ENCODE assay signal across 7 mouse cellular contexts in genomic region chr5:66996886-66997599, GRCm38 (mm10).
DNase-seq lines count a peak whose midpoint lies in the region; ATAC-seq and TF ChIP-seq lines count a peak whose summit lies in the region.

No protein-coding gene starts in this region.

- H3K27me3 ChIP-seq in intestine, postnatal 0 days (replicated peaks; ENCODE audit: control insufficient read depth, insufficient read depth, low read length), result peaks cover 7% of the 10 kb centered on the region; the same call in 1 of the 2 replicates
- H3K27me3 ChIP-seq in midbrain, embryonic 11.5 days (ENCODE audit: control insufficient read depth, insufficient read depth, low read length), result no peaks in the 10 kb centered on the region
- H3K27me3 ChIP-seq in stomach, embryonic 14.5 days (ENCODE audit: control insufficient read depth, insufficient read depth, low read length), result no peaks in the 10 kb centered on the region

- peak; percentile 90 for TF ChIP-seq CTCF in intestine, postnatal 0 days (IDR thresholded peaks at IDR 0.05; ENCODE audit: low read depth)

- no peak overlapping the region for H3K27ac ChIP-seq in intestine, postnatal 0 days (ENCODE audit: low read depth, low read length)
- H3K27ac ChIP-seq in midbrain, embryonic 11.5 days (ENCODE audit: low read depth, low read length), result no peak overlapping the region; the same call in 1 of the 2 replicates
- H3K27ac ChIP-seq in stomach, embryonic 14.5 days (ENCODE audit: low read length), result no peak overlapping the region

- H3K36me3 ChIP-seq in intestine, postnatal 0 days (ENCODE audit: control insufficient read depth, insufficient read depth), result no peaks in the 10 kb centered on the region
- H3K36me3 ChIP-seq in midbrain, embryonic 11.5 days (ENCODE audit: control insufficient read depth, insufficient read depth, low read length), result no peaks in the 10 kb centered on the region
- no peaks in the 10 kb centered on the region for H3K36me3 ChIP-seq in stomach, embryonic 14.5 days (ENCODE audit: control insufficient read depth, insufficient read depth, low read length)

- intact Hi-C loops in left cerebral cortex, postnatal 25 days (cut with DNase I), result loop anchor here (5.0 kb wide), 1 partner anchor 300 kb away; no protein-coding TSS in a partner anchor

- H3K9me3 ChIP-seq in intestine, postnatal 0 days (ENCODE audit: control insufficient read depth), result no peaks in the 10 kb centered on the region
- no peaks in the 10 kb centered on the region for H3K9me3 ChIP-seq in midbrain, embryonic 11.5 days (ENCODE audit: control insufficient read depth, low read length)
- no peaks in the 10 kb centered on the region for H3K9me3 ChIP-seq in stomach, embryonic 14.5 days (ENCODE audit: control insufficient read depth, low read depth, low read length)

- H3K4me3 ChIP-seq in intestine, postnatal 0 days (ENCODE audit: low read depth, low read length), result peak overlapping the region; percentile 28
- peak overlapping the region; percentile 38 for H3K4me3 ChIP-seq in midbrain, embryonic 11.5 days (ENCODE audit: low read depth, low read length)
- peak overlapping the region; percentile 26 for H3K4me3 ChIP-seq in stomach, embryonic 14.5 days (ENCODE audit: low read depth, low read length)

- H3K4me2 ChIP-seq in intestine, postnatal 0 days (replicated peaks; ENCODE audit: low read depth), result peak overlapping the region; percentile 66
- H3K4me2 ChIP-seq in midbrain, embryonic 11.5 days, result peak overlapping the region; percentile 65
- H3K4me2 ChIP-seq in stomach, embryonic 14.5 days (replicated peaks; ENCODE audit: low read depth, low read length), result peak overlapping the region; percentile 59

- DNase-seq in adrenal gland, postnatal 36 days, result peak; percentile 83 to 91
- peak; percentile 94 for DNase-seq in embryo, embryonic 10.5 days (ENCODE audit: low spot score)
- peak; percentile 60 for DNase-seq in gastrocnemius, postnatal 25 days
- peak; percentile 82 to 89 for DNase-seq in left cerebral cortex, postnatal 25 days (ENCODE audit: low spot score in 2 of 2)
- peak; percentile 100 for DNase-seq in midbrain, embryonic 11.5 days (ENCODE audit: low spot score, missing footprints)

- H3K4me1 ChIP-seq in intestine, postnatal 0 days (replicated peaks; ENCODE audit: control insufficient read depth, insufficient read depth, low read length), result no peaks in the 10 kb centered on the region
- H3K4me1 ChIP-seq in midbrain, embryonic 11.5 days (ENCODE audit: control insufficient read depth, insufficient read depth, low read length), result peaks cover 14% of the 10 kb centered on the region
- H3K4me1 ChIP-seq in stomach, embryonic 14.5 days (ENCODE audit: control insufficient read depth, insufficient read depth, low read length), result 0 out of 2 replicates have a peak, but pooled peaks cover 4% of the 10 kb centered on the region

- ATAC-seq in intestine, postnatal 0 days, result peak; percentile 43; the same call in 1 of the 2 replicates
- peak; percentile 89 for ATAC-seq in midbrain, embryonic 11.5 days (ENCODE audit: low FRiP score)
- ATAC-seq in stomach, embryonic 14.5 days (ENCODE audit: insufficient number of reproducible peaks, insufficient read depth, low FRiP score, low read depth), result no peak

- 8% methylated on average over 33 of the region's 33 CpGs for WGBS in intestine, postnatal 0 days
- under 1% methylated on average over 33 of the region's 33 CpGs for WGBS in midbrain, embryonic 11.5 days
- WGBS in stomach, embryonic 14.5 days, result 2% methylated on average over 33 of the region's 33 CpGs

- H3K9ac ChIP-seq in intestine, postnatal 0 days (ENCODE audit: low read depth, low read length), result no peak overlapping the region
- H3K9ac ChIP-seq in midbrain, embryonic 11.5 days (ENCODE audit: low read length), result peak overlapping the region; percentile 62
- no peak overlapping the region for H3K9ac ChIP-seq in stomach, embryonic 14.5 days (replicated peaks; ENCODE audit: low read depth, low read length)
